Mouse (Mus musculus): ENCODE data around the gene Nudt3.

Nudt3 gene

DNA sequence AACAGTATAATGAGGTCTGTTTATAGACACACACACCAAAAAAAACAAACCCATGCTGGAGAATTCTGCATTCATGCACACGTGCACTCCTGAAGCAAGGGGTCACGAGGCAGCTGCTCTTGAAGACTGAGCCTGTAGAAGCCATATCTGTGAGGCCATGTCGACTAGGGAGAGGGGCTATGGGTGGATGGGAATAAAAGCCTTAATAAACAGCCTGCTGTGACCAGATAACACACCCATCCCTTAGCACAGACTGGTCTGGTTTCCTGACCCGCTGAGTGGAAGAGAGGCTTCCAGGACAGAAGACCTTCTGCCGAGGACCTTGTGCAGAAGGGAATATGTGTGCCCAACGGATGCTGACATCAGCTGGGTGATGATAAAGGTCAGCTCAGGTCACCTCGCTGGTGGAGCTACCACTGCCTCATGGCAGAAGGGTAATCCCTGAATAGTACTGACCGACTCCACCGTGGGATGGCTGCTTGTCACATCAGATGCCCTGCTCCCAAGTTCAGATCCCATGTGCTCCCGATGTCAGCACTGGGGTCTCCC lies 49.4 kb downstream of the Nudt3 start:
- in situ Hi-C loops (cut with MboI, MseI), result no loop called here

DNA sequence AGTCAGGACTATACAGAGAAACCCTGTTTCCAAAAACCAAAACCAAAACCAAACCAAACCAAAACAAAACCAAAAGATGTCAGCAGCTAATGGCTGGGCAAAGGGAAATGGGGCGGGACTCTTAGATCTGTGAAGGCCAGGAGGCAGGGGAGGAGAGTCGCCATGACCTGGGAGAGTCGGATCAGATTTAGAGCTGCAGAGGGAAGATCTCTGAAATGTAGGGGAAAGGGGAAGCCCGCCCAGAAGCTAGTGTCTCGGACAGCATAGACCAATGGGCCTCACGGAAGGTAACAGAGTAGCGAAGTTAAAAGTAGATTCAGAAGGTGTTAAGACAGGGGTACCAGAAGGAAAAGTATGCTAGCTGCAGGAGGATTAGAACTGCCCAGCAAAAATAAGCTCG lies 52.0 kb downstream of the Nudt3 start:
- in situ Hi-C loops (cut with MboI, MseI), result no loop called here

DNA sequence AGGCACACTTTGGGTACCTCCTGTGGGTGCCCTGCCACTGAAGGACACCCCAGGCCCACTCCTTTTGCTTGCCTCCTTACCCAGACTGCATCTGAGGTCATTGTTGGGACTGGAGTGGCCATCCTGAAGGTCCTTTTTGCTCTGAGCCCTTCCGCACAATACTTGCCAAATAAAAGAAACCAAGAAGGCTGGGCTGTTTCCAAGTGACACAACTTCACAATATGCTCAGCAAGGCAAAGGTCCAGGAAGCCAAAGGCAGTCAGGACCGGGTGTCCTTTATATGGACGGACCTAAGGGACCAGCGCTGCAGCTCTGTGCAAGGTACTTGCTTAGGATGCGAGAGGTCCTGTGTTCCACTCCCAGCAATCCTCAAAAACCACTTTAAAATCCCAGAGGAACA lies 55.1 kb downstream of the Nudt3 start:
- in situ Hi-C loops (cut with MboI, MseI), result loop anchor here (5.0 to 10.0 kb wide), 3 partner anchors 64 to 1237 kb away; partner anchors contain the start of gene Brpf3 (in 1 of the 2)

DNA sequence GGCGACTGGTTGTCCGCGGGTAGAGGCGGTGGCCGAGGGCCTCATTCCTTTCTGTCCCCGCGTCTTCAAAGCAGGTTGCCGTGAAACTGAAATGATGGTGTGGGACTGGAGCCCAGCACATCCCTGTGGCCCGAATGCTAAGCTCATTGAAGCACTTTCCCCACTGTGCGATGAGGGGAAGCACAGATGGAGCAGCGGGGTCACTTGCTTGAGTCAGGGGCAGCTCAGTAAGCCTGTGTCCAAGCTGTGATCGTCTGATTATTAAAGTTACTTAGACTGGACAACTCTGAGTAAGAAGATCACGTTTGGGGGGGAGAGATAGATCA lies 57.4 kb downstream of the Nudt3 start:
- in situ Hi-C loops (cut with MboI, MseI), result loop anchor here (5.0 to 10.0 kb wide), 3 partner anchors 66 to 1239 kb away; partner anchors contain the start of gene Brpf3 (in 1 of the 2)

DNA sequence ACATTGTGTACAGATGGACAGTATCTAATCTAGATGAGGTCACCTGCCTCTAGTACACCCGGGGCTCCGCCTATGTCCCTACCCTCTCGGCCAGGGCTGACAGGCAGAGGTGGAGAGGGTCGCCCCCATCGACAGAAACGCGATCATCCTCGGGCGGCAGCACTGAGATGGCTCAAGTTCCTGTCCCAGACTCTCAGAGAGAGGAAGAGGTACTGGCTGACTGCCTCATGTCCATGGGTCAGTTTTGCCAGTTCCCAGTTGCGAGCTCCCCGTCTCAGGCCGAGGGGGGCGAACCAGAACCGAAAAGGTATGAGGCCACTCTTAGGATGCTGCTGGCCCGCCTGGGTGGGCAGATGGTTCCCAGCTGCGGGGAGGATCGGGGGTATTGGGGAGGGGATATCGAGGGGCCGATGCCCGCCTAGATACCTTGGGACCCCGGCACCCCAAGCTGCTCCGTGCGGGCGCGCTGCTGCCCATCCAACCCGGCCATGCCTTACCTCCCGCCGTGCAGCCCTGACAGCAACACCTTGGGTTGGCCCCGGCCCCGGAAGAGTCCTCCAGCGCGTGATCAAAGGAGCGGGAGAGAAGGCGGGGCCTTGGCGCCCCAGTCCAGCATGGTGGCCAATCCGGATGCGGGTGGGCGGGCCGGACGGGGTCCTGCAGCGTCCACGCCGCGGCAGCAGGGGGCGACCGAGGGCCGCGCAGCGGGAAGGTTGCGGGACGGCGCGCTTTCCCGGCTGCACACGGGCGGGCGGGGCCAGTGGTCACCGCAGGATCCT lies 57.9 kb downstream of the Nudt3 start, which contains the start of gene AI413582:
Gene AI413582, minus strand, starts transcription at position 594 of the 779 bp plus-strand sequence.
- in situ Hi-C loops (cut with MboI, MseI), result loop anchor here (5.0 to 10.0 kb wide), 3 partner anchors 67 to 1239 kb away; partner anchors contain the start of gene Brpf3 (in 1 of the 2)

DNA sequence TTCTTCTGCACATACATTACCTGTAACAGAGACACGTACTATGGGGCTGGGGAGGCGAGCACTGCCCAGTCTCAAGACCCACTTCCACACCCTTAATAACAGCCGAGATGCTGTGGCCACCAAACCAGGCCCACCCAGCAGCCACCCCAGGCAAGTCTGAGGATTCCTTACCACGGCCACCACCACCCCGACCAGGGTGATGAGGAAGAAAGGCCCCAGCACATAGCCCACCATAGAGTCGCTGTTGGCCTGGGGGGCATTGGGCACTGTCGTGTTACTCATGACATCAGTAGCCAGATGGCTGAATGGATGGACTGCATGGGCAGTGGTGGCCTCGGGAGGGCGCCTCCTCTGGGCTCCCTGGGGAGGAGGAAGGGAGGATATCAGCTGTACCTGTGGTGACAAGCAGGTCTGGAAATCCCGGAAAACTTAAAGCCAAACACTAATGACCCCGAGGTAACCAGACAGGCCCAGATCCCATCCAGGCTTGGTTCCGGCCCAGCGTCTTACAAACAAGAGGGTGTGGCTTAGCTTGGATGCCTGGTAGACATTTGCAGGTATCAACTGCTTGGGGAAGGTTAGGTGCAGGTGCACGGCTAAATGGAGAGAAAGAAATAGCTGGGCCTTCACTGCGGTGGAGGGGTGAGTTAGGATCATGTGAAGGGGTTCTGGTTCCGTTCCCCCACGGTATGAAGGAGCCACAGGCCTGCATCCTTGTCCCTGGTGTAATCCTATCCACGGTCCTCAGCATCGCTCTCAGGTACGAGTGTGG lies 58.7 kb downstream of the Nudt3 start:
- in situ Hi-C loops (cut with MboI, MseI), result loop anchor here (5.0 to 10.0 kb wide), 3 partner anchors 68 to 1240 kb away; partner anchors contain the start of gene Brpf3 (in 1 of the 2)

DNA sequence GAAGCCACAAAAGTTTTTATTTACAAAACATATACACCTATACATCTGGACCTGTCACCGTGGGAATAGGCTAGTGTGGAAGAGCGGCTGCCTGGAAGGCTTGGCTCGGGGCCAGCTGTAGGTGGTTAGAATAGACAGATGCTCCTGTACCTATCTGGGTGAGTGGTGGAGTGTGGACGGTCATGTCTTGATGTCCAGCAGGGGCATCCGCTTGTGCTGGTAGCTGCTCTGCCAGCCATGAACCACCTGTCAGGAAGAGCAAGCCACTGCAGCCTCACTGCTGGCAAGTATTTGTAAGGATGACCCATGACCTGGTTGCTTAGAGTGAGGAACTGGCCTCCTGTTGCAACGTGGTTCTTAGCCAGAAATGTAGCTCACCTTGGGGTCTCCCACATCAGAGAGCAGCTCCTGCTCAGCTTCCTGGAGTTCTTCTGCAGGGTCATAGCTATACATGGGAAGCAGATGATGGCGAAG lies 59.5 kb downstream of the Nudt3 start:
- in situ Hi-C loops (cut with MboI, MseI), result loop anchor here in 1 of 2 experiments (10.0 kb wide), 2 partner anchors 1151 to 1241 kb away; partner anchors contain the start of gene Brpf3

DNA sequence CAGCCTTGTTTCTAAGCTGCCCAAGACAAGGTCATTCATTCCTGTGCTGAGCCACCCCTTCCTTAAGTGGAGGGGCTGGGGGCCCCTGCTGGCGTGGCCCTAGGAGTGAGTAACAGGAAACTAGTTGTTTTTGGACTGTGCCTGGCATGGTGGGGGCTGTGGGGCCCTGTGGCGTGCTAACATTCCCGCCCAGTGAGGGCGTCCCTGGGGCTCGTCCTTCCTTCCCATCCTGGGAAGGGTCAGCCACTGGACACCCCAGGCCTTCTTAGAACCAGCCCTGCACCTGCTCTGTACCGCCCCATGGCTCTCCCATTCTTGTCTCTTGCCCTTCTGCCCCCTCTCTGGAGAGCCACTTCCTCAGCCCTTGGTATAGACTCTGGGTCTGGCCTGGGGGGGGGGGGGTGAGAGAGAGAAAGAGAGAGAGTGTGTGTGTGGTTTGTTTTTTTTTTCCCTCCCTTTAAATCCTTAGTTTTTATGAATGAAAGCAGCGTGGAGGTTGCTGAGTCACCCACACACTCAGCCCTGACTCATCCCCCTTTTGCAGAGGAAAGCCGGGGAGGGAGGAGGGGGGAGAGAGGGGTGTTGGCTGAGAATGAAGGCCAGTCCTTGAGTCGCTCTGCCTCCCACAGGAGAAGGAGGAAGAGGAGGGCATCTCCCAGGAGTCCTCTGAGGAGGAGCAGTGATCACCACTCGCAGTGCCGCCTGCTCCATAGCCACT lies 61.3 kb downstream of the Nudt3 start:
- in situ Hi-C loops (cut with MboI, MseI), result loop anchor here in 1 of 2 experiments (10.0 kb wide), 2 partner anchors 1153 to 1243 kb away; partner anchors contain the start of gene Brpf3

DNA sequence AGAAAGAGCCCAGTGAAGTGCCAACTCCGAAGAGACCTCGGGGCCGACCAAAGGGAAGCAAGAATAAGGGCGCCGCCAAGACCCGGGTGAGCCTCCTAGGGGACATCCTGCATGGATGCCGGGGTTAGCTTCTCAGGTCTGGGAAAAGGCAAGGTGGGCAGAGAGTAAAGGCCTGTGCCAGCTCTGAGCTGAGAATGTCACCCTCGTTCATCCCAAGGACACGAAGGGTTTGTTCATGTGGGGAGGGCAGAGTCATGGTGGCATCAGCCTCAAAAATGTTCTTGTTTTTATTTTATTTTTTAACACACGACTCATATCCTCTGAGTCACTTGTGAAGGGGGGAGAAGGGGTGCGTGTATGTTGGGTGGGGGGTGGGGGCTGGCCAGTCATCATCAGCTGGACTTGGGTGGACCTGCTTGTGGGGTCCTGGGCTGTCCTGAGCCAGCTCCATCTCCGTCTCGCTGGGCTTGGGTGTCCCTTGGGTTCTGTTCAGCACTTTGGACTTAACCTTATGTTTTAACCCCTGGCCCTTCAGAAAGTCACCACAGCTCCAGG lies 62.3 kb downstream of the Nudt3 start:
- in situ Hi-C loops (cut with MboI, MseI), result loop anchor here in 1 of 2 experiments (10.0 kb wide), 2 partner anchors 1154 to 1244 kb away; partner anchors contain the start of gene Brpf3

DNA sequence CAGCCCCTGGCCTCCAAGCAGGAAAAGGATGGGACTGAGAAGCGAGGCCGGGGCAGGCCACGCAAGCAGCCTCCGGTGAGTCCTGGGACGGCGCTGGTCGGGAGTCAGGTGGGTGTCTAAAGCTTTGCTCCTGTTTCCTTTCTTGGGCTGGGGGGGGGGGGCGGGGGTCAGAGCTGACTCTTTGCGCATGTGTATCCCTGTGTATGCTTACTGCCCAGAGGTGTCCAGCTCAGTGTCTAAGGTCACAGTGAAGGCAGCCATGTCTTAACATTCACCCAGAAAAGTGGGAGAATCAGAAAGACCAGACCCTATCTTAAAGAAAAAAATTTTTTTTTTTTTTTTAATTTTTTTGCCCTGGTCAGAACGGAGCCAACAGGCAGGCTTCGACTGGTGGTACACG lies 63.7 kb downstream of the Nudt3 start:
- in situ Hi-C loops (cut with MboI, MseI), result loop anchor here in 1 of 2 experiments (10.0 kb wide), 1 partner anchor 1025 kb away; no protein-coding TSS in a partner anchor

DNA sequence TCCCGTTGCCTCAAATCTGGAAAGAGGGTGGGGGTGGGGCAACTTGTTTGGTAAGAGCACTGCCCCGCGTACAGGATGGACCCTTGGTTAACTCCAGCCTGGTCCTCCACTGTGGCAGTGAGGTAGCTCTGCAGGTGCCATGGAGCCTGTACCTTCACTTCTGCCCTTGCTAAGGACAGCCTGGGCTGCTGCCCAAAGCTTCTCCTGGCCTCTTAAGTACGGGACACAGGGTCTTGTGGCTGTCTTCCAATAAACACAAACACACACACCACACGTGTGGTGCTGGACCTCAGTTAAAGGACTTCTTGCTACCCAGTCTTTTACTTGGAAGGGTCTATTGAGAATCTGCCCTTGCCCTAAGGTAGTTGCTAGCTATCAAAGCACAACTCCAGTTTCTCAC lies 64.5 kb downstream of the Nudt3 start:
- in situ Hi-C loops (cut with MboI, MseI), result loop anchor here in 1 of 2 experiments (10.0 kb wide), 1 partner anchor 1024 kb away; no protein-coding TSS in a partner anchor

DNA sequence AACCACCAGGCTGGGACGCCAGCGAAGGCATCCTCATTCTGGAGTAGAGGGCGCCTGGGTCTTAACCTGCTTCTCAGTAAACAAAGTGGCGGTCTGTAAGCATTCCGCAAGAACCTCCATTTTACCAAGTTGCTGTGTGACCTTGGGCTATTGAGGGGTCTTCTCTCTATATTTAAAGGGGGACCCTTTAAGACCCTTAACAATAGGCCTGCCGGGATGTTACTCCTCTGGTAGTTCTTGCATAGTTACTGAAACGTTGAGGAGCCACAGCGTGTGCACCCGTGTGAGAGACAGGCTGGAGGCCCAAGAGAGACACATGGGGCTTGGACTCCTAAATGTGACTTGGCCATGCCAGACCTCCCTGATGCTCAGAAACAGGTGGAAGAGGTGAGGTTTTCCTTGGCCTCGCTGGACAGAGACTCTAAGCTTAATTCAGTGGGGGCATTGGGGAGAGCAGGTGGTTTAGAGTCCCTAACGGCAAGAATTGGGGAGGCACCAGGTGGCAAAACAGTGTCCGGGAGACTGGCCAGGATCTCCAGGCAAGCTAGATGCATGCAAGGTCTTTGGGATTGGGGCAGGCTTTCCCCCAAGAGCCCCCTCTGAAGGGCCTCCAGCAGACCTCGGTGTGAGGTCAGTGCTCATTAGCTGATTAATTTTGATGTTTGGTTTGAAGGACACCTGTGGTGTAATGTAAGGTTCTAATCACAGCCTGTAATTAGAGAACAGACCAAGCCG lies 65.2 kb downstream of the Nudt3 start:
- in situ Hi-C loops (cut with MboI, MseI), result loop anchor here in 1 of 2 experiments (10.0 kb wide), 1 partner anchor 1023 kb away; no protein-coding TSS in a partner anchor

DNA sequence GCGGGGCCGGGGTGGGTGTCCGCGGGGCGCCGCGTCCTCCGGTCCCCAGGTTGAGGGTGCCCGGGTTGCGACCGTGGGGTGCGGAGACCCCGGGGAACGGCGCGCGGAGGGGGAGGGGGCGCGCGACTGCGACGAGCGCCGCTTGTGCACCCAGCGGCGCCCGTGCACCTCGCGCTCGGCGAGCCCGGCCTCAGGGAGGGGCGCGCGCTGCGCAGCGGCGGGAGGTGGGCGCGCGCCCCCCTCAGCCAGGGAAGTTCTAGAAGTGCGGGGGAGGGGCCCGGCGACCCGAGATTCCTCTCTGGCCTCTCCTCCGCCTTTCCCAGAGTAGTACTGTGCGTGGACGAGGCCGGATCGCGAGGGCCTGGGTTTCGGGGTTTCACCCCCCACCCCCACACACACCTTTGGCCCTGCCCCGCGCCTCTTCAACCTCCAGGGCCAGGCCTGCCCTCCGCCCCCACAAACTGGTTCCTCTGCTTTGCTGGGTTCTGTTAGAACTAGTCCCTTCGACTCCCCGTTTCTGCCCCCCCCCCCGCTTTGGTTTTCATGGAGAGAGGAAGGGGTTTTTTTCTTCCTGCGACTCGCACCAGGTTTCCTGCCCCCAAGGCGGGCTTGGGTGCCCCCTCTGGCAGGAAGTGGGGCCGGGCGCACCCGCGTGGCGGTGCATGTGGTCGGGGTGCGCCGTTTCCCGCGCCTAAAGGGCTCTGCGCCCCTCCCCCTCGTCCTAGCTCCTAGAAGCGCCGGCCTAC lies 65.9 kb downstream of the Nudt3 start:
- in situ Hi-C loops (cut with MboI, MseI), result loop anchor here in 1 of 2 experiments (10.0 kb wide), 1 partner anchor 1023 kb away; no protein-coding TSS in a partner anchor

DNA sequence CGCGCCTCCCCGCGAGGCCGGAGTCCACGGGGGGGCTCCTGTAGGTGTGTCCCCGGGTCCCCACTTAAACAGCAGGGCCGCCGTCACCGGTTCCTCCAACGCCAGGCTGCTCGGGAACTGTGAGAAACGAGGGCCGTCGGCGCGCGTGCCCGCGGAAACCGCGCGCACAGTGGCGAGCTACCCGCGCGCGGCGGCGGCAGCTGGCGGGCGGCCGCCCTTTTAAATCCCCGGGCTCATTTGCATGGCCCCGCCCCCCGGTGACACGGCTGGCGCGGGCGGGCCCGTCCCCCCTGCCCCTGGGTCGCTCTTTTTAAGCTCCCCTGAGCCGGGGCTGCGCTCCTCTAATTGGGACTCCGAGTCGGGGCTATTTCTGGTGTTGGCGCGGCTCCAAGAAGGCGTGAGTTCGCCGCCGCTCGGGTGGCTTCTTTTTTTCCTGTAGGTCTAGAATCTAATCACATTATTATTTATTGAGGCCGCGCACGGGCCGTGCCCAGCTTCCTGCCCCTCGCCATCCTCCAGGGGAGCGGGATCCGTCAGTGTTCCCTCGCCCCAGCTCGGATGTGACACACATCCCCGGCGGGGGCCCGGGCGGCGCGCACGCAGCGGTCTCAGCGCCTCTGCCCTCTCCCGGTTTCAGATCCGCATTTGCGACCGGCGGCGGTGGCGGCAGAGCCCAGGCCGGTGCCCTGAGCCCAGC lies 66.8 kb downstream of the Nudt3 start, which contains the start of gene Hmga1:
Gene Hmga1, plus strand, starts transcription at position 183 of the 697 bp plus-strand sequence.
- in situ Hi-C loops (cut with MboI, MseI), result loop anchor here in 1 of 2 experiments (10.0 kb wide), 1 partner anchor 1022 kb away; no protein-coding TSS in a partner anchor

DNA sequence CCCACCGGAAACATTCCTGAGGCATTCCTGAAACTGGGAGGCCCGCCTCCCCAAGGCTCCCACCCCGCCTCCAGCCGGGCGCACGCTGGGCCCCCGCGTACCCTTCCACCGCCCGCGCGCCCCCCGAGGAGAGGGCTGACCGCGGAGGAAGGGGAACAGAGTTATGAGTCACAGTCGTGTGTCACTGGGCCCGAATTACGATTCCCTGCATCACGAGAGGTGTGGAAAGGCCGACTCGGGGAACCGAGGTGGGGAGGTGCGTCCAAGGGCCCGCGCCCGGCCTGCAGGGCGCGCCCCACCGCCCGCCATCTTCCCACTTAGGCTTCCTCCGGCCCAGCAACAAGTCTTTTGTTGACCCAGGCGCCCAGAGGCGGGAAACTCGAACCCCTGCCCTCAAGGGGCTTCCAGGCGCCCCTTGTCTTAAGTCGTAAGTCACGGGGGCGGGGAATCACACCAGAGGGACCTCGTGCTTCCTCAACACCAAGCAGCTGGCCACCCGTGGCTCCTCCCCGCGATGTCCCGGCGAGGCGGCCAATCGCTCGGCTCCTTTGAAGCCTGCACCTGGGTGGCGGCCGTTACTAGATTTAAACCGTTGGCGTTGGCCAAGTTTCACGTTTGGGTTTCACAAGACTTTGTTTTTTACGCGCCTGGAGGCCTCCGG lies 67.7 kb downstream of the Nudt3 start:
- in situ Hi-C loops (cut with MboI, MseI), result loop anchor here in 1 of 2 experiments (10.0 kb wide), 1 partner anchor 1021 kb away; no protein-coding TSS in a partner anchor

DNA sequence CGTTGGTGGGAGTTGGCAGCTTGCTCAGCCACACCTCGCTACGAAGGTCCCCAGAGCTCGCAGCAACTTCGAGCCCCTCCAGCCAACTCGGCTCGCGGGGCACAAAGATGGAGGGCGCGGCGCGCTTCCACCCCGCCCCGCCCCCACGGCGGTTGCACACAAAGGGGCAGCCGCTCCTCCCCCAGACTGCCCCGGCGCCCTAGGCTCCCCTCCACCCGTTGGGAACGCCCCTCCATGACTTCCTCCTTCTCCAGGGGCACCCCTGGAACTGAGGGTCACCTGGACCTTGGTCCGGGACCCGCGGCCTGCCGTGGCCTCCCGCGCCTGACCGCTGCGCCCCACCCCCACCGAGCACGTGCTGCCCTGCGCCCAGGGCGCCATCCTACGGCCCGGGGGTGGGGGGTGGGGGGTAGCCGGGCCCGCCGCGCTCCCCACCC lies 68.2 kb downstream of the Nudt3 start:
- in situ Hi-C loops (cut with MboI, MseI), result loop anchor here in 1 of 2 experiments (10.0 kb wide), 1 partner anchor 1020 kb away; no protein-coding TSS in a partner anchor
